Mouse (Mus musculus) erythroblast, adult 5-6 weeks (primary cell): Measurements from ENCODE around the gene L3mbtl3. TPM values are rescaled to one million over a fixed set of nuclear protein-coding genes. Genes with fewer than 3 reads are reported as not detected.

Source experiments
- ATAC-seq: replicated peaks from 2 replicates; pipeline ENCODE4 v1.8.0; 2016; ENCODE audit warnings: moderate number of reproducible peaks, mild to moderate bottlenecking, moderate TSS enrichment, inconsistent platforms; ENCODE audit not compliant: poor library complexity, low FRiP score, severe bottlenecking
- total RNA-seq, 2 experiments: library from RNA; stranded (forward) in 1 of 2; stranded (reverse) in 1 of 2; fragments of 150-400 nt in 1 of 2; fragments of 200-764, 138-1000 nt in 1 of 2; gene quantifications; 2 replicates each; pipeline versions ENCODE4 v1.2.3 to v1.2.4; 2015 to 2017; ENCODE audit warnings: low replicate concordance in 2 of 2

The L3mbtl3 gene
- total RNA-seq, 2 experiments from 2014 or later = 3.7 to 5.0 TPM

- no peak for ATAC-seq
Measured at GRCm38 (mm10) chr10:26249426-26250165, 126.2 kb downstream of the L3mbtl3 start.

DNA sequence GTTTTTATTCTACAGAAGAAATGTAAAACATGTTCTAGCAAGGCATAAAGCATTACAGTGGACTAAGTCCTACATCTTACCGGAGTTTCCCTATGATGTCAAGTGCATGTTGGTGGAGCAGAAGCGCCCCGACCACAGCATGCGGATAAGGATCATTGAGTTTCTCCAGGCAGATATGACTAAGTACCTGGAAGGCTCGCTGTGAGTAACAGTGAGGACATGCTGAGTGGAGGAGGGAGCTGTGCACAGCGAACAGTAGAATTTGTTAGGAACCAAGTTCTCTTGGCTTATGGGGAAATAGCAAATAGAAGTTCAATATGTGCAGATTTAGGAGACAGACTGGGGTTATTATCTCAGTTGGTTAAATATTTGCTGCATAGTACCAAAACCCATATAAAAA is 131.3 kb downstream of the L3mbtl3 start:
- no peak for ATAC-seq

- no peak for ATAC-seq
Measured at GRCm38 (mm10) chr10:26243203-26243602, 132.6 kb downstream of the L3mbtl3 start.

DNA sequence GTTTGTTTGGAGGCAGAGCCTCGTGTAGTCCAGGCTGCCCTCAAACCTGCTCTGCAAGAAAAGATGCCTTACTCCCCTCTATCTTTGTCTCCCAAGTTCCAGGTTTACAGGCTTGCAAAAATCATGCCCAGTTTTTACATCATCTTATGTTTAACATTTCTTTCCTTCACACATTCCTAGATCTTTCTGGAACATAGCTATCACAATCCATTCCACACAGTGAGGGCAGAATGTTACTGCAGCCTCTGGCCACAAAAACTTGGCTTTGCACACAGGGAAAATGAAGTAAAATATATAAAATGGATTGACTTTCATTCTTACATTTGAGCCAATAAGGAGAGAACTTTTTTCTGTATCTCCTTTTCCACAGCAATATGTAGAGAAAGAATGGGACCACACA is 136.7 kb downstream of the L3mbtl3 start:
- ATAC-seq = no peak

DNA sequence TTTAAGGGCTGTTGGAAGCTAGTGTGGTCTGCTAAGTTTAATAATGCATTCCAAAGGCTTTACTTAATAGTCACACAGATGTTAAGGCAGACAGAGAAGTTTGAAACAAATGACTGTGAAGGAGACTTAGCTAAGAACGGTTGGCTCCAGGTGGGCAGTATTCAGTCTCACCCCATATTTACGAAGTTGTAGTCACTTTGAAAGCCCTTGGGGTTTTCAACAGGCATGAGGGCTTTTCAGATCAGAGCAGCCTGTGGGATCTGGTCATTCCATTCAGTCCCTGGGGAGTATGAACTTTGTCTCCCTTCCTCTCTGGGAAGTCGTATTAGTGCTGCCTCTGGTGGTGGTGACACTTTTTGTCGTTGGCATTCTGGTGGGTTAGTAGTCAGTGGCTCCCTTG is 137.2 kb downstream of the L3mbtl3 start:
- ATAC-seq = no peak

DNA sequence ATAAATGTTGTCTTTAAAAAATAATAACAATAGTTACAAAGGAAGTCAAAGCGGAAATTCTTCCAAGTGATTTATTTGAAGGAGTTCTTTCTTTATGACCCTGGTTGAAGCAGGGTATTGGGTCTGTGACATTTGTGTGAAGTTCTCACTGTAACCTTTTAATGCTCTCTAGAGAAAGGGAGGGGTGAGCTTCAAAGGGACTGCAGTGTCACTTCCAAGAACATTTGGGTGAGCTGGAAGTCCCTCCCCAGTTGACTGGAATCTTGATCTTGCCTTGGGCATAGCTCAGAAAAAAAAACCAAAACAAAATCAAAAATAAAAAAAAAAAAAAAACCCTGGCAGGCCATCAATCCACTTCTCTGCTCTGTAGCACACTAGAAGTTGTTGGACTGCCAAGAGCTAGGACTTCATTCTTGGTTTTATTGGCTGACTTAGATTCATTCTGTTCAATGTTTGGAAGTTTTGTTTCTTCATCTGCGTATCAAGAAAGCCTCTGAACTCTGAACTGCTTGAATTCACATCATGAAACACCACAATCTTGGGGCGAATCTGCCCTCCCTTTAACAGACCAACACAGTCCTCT is 143.6 kb downstream of the L3mbtl3 start:
- ATAC-seq = no peak

DNA sequence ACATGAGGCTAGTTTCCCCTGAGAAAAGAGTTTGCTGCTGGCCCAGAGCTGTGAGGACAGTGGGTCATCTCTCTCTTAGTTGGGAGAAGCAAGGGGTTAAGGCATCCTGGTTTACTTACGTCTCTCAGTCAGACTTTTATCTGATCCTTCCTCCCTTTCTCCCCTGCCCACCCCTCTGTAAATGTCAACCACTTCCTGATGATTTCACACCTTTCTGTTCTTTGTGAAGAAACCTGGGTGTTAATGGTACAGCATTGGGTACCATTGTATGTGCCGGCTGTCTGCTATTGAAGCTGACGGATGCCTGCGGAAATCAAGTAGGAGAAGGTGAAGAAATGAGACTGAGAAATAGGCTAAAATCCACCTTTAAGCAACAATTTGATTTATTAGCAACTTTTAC is 146.3 kb downstream of the L3mbtl3 start, which contains the start of gene Samd3:
Gene Samd3 (plus strand): TSS at position 220 of the 400 bp plus-strand sequence.
- ATAC-seq = no peak

- no peak for ATAC-seq
Measured at GRCm38 (mm10) chr10:26228187-26228586, 147.6 kb downstream of the L3mbtl3 start.

DNA sequence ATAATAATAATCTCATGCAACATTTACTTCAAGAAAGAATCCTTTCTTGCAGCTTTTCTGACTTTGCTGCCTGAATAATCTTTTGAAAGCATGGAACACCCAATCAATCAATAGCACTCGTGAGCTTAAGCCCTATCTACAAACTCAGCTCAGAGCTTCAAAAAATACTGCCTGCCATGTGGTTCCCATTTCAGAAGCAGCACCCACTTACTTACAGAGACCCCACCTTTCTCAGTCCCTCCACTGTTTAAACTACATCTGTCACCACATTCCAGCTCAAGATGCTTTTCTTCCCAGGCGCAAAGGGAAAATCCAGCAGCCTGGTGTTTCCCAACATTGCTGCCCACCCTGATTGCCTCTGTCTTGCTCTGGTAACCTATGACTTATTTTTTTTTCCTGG is 149.0 kb downstream of the L3mbtl3 start:
- no peak for ATAC-seq

DNA sequence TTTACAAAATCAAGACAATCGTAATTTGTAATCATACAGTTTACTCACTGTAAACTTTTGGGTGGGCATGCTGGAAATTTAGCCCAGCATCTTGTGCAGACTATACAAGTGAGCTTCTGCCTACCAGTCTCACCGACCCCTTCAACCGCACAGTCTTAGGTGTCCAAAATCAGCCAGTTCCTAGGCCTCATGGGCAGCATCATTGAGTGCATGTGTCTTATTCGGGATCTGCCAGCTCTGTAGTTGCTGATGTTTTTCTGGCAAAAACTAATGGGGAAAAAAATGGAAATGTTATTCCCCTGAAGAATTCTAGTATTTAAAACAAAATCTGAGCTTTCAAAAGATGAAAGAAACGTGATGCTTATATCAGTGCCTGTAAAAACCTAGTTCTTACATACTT is 149.5 kb downstream of the L3mbtl3 start:
- no peak for ATAC-seq

Other genes with a start within 250 kb of the L3mbtl3 start
- gene Samd3, start 146.3 kb downstream of the L3mbtl3 start, total RNA-seq (2015; ENCODE audit: low replicate concordance) = 1.3 TPM in 1 of 2 replicates, not detected in the other
- 0.28 TPM in 1 of 2 replicates, not detected in the other for gene Samd3, start 146.3 kb downstream of the L3mbtl3 start, total RNA-seq (2017; ENCODE audit: low replicate concordance)